Mouse (Mus musculus) bone marrow macrophage, adult 2 months (primary cell): ENCODE measurements around the gene Slc25a41.

ENCODE experiments used
- CTCF ChIP-seq: IDR thresholded peaks from 2 replicates; pipeline ENCODE4 v1.5.1; 2012; ENCODE audit warnings: low read depth, mild to moderate bottlenecking, low read length, moderate library complexity
- POLR2A ChIP-seq: IDR thresholded peaks from 2 replicates; pipeline ENCODE4 v1.6.1; 2012; ENCODE audit warnings: mild to moderate bottlenecking, low read depth, low read length, borderline replicate concordance

DNA sequence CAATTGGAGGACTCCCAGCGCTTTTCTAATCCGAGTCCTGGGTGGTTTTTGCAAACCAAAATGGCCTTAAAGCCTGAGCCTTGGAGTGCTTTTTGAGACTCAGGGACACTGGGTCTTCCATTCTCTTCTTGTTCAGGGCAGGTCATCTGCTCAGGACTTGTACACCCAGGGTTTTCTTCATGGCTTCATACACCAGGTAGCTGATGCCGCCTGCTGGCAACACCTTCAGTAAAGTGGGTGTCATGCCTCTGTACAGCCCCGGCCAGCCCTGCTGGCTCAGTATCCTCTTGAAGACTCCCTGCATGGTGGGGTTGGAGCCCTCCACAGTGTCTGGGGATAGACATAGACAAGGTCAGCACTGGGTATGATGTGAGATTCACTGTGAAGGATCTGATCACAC lies 8.6 kb downstream of the Slc25a41 start:
- TF ChIP-seq POLR2A: no peak
- no peak for TF ChIP-seq CTCF
